Mouse (Mus musculus) Patski (cell line): Measurements from ENCODE around the gene Kcnk5. TPM values are rescaled to one million over a fixed set of nuclear protein-coding genes. Genes with fewer than 3 reads are reported as not detected.

Experiments used
- ATAC-seq: fragments of 100-300 bp; one replicate; pipeline ENCODE4 v1.8.0; 2021
- CTCF ChIA-PET: fragments of 350-600 bp; sonication (Branson Sonifier 250); formaldehyde crosslinking; loops from one replicate; lab custom pipeline; 2022; ENCODE audit warnings: inconsistent platforms; lab: Charles Lee
- POLR2A ChIA-PET: fragments of 350-600 bp; sonication (Branson Sonifier 250); formaldehyde crosslinking; loops from one replicate; lab custom pipeline; 2022; ENCODE audit warnings: antibody characterized with exemption, inconsistent platforms; lab: Charles Lee
- DNase-seq: peaks from one replicate; pipeline ENCODE4 v3.0.0-alpha.2; 2011; ENCODE audit warnings: low read depth, low spot score
- H3K27me3 ChIP-seq: fragments of 371-371 bp; one replicate; pipeline ENCODE4 v1.5.1; 2021
- CTCF ChIP-seq: fragments of 100-300 bp; IDR thresholded peaks from one replicate; pipeline ENCODE4 v1.5.1; 2021
- in situ Hi-C: fragments of 300-500 bp; cut with MboI; formaldehyde crosslinking; loops from 3 replicates; pipeline ENCODE4 v1.11.1; 2018; ENCODE audit warnings: low pct_unique_long_range_greater_than_20kb, mixed read lengths
- polyA plus RNA-seq: library from polyadenylated mRNA; unstranded; gene quantifications from one replicate; pipeline ENCODE4 v1.2.3, GENCODE M21; 2021

Kcnk5 gene
- polyA plus RNA-seq, 1 experiment from 2014 or later: 2.2 TPM

DNA sequence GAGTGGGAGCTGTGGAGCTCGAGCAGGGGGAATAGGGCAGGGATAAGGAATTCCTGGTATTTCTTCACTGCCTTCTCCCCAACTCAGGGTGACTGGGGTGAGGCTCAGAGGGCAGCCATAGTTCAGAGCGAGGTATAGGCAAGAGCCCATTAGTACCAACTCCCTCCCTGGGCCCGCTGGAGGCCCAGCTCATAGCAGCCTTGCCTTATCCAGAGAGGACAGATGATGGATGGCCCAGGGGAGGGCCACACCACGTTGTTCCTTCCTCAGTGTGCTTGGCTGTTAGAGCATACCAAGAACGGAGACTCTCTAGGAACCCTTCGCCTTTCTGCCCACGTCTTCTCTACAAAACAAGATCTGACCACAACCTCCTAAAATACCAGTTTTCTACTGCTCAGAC lies 27.4 kb downstream of the Kcnk5 start:
- in situ Hi-C loops: no loop called here

DNA sequence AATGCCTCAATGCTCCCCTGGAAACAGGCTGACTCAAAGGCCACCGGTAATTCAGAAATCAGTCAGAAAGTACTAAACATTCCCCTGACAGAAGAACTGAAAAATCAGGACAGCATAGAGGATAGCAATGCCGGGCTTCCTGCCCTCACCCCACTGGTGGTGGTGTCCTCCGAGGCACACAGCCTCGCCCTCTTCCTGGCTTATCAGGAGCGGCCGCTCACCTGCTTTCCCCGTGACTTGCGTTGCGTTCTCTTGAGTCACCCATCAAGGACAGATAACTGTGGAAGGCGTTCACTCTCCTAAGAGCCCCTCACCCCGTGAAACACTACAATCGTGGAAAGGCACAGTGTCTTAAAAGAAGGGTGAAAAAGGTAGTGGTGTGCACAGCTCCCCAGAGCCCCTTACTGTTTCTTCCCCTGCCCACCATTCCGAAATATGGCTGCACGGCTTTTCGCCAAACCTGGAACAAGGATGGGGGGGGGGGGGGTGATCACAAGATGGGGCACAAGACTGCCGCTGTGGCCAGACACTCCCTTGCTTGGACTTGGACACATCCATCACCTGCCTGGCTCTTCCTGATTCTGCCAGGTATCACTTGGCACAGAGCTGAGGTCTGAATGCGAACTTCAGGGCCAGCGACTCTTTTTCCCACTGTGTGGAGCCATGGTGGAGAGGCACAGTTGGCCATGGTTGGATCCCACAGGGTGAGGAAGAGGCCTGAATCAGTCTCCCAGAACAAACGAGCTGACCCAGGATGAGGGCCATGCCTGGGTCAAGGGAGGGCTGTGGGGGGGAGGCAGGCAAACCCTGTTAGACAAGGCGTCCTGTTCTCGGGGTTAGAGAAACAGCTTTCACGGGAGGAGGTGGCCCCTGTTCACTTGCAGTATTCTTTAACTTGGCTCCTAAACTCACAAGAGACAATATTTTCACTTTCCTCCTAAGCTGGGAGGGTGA lies 32.2 kb downstream of the Kcnk5 start:
- H3K27me3 ChIP-seq: no peaks in the 10 kb centered on the region
- no peak for TF ChIP-seq CTCF
- ChIA-PET CTCF (interaction anchor here (0.8 to 1.5 kb wide), 2 partner anchors 25 to 35 kb away, joined by 3 read pairs; no protein-coding TSS in a partner anchor), POLR2A (interaction anchor here (0.5 to 0.7 kb wide), 2 partner anchors 53 to 123 kb away, joined by 3 to 5 read pairs; no protein-coding TSS in a partner anchor)
- no peak for DNase-seq
- ATAC-seq: no peak
- in situ Hi-C loops: no loop called here

More for the DNA sequence above, 27.4 kb downstream of the Kcnk5 start:
- POLR2A ChIA-PET: interaction anchor here (0.6 kb wide), 1 partner anchor 30 kb away, joined by 3 read pairs; no protein-coding TSS in a partner anchor
- DNase-seq (no peak), ATAC-seq (no peak)
- H3K27me3 ChIP-seq: no peaks in the 10 kb centered on the region
- TF ChIP-seq CTCF: no peak
- CTCF ChIA-PET: interaction anchor here (1.0 kb wide), 1 partner anchor 23 kb away, joined by 3 read pairs; no protein-coding TSS in a partner anchor

DNA sequence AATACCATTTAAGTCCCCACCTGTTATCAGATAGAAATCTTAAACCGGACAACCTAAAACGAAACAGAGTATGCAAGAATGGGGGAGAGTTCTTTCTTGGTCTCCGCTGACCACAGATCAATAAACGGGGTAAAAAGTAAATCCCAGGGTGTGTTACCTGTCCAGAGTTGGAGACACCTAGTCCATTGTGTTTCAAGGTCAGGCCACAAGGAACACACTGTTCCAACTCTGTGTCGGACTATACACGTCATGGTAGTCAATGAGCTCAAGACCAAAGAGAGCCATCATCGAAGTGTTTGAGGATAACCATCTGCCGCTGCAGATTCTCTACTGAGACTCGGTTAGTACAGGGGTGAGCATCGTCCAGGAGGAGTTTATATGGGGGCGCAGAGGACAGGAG lies 33.1 kb downstream of the Kcnk5 start:
- DNase-seq: no peak
- no peaks in the 10 kb centered on the region for H3K27me3 ChIP-seq
- in situ Hi-C loops: no loop called here
- no peak for TF ChIP-seq CTCF
- ChIA-PET POLR2A (interaction anchor here (1.5 kb wide), 1 partner anchor 16 kb away, joined by 3 read pairs; no protein-coding TSS in a partner anchor), CTCF (interaction anchor here (0.9 to 1.2 kb wide), 3 partner anchors 8 to 35 kb away, joined by 3 read pairs; no protein-coding TSS in a partner anchor)
- no peak for ATAC-seq

DNA sequence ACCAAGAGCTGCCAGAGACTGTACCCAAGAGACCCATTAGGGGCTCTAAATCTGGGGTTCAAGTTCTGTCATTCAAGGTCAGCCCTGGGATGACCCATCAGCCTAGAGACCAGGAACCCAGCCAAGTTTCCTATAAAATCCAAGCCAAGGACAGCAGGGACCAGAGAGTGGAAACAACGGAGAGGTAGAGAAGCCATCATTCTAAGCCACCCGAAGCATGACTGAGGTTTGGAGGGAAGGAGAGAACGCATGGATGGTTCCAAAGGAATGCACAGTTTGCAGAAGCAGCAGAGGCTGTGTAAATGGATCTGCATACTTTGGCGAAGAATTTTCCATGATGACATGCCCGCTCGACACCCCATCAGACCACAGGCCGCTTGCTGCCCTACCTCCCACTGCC lies 33.8 kb downstream of the Kcnk5 start:
- no peaks in the 10 kb centered on the region for H3K27me3 ChIP-seq
- ATAC-seq (peak; percentile 90), DNase-seq (peak; percentile 93)
- in situ Hi-C loops: no loop called here
- ChIA-PET CTCF (interaction anchor here (0.9 to 1.3 kb wide), 4 partner anchors 9 to 34 kb away, joined by 3 read pairs; no protein-coding TSS in a partner anchor), POLR2A (interaction anchor here (0.8 to 1.5 kb wide), 2 partner anchors 9 to 17 kb away, joined by 3 read pairs; partner anchors contain the start of gene Saysd1)
- TF ChIP-seq CTCF: no peak

DNA sequence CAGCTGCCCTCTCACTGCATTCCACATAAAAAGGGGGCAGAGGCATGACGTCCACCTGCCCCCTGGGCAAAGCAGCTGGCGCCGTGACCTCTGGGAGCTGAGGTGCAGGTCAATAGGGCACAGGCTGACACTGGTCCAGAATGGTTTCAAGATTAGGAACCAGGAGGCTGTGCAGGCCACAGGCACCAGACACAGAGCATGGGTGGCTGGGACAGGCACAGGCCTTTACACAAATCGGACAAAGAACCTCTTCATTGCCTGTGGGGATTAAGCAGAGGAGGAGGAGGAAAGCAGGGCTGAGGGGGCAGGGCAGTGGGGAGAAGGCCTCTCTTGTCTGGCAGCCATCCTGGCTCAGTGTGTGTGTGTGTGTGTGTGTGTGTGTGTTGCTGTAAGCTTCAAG lies 37.5 kb downstream of the Kcnk5 start:
- POLR2A ChIA-PET: no interaction called here
- no peak for ATAC-seq
- no peak for TF ChIP-seq CTCF
- H3K27me3 ChIP-seq: no peaks in the 10 kb centered on the region
- CTCF ChIA-PET: interaction anchor here (1.1 to 2.7 kb wide), 2 partner anchors 11 to 15 kb away, joined by 3 to 8 read pairs; no protein-coding TSS in a partner anchor
- in situ Hi-C loops: no loop called here
- DNase-seq: no peak

DNA sequence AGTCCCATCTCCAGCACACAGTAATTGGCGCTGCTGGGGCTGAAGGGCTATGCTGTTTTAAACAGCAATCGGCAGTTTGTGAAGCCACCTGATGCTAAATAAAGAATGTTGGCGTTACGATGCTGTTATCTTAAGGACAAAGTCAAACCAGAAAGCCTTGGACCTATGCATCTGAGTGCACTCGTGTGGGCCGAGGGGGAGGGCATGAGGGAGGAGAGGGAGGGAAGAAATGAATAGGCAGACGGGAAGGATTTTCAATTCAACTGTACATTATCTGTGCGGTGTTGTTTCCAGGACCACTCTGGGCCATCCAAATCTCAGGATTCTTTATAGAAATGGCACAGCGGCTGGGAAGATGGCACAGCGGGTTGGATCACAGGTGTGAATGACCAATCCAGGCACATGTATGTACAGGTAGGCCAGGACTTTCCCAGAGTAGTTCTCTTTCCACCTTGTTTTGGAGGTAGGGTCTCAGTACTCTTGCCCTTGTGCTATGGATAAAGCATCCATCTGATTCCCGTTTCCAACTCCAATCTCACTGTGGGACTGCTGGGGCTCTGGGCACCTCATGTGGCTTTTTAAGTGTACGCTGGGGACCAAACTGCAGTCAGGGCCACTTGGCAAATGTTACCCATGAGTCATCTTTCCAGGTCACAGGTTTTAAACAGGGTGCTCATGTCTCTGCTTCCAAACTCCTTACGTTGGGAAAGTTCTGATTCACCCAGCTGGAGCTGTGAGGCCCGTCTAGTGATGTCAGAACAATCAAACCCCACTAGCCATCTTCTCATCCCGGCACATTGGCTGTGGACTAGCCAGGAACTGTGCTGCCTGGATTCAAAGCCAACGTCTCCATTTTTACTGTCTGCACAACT lies 42.9 kb downstream of the Kcnk5 start, which contains the start of gene Saysd1:
Gene Saysd1, minus strand, starts transcription at position 51 of the 872 bp plus-strand sequence.
- TF ChIP-seq CTCF: no peak
- CTCF ChIA-PET: interaction anchor here (1.4 kb wide), 1 partner anchor 10 kb away, joined by 3 read pairs; no protein-coding TSS in a partner anchor
- no peaks in the 10 kb centered on the region for H3K27me3 ChIP-seq
- in situ Hi-C loops: no loop called here
- POLR2A ChIA-PET: interaction anchor here (1.0 to 1.3 kb wide), 2 partner anchors 9 to 21 kb away, joined by 3 read pairs; no protein-coding TSS in a partner anchor
- DNase-seq (no peak), ATAC-seq (no peak)

DNA sequence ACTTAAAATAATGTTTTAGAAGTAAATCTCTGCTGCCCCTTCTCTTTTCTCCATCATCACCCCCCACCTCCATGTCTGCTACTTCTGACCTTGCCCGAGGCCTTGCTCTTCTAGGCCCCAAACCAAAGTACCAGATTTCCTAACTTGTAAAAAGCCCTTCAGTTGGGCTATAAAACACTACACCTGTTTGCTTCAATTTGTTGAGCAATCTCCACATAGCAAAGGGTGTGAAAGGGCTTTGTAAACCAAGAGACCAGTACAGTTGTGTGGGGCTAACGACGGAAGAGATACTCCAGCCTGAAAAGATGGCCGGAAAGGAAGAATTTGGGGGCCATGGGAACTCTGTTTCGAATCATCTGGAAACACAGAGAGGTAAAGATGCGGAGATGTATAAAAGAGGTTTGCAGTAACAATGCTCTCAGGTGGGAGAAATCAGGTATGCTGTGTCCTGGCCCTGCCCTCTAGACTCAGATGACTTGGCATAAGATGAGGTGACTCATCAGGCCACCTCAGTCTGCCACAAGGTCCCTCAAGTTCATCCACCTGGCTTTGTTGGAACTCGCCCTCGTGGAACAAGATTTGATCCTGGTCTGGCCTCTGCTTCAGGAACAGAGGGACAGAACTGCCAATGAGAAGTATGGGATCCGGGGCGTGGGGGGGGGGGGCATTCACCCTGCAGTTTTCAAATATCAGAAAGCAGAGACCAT lies 46.5 kb downstream of the Kcnk5 start:
- no peak for ATAC-seq

DNA sequence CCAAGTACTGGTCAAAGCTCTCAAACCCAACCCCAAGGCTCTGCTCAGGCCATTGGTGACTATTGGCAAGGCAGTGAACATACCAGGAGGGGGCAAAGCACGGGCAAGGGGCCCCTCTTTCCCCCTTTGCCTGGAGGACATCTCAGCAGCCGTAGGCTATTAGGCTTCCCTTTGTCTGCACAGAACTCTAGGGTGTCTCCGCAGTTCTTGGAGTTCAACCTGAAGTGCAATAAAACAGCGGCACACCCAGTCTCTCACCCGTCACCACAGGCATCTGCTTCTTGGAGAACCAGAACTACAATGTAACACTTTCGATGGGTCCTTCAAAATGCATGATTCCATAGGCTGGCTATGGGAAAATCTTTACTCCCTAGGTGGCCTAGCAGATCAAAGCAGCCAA lies 53.4 kb downstream of the Kcnk5 start:
- no peak for ATAC-seq
- no peak for DNase-seq
- in situ Hi-C loops: no loop called here
- no peaks in the 10 kb centered on the region for H3K27me3 ChIP-seq
- ChIA-PET CTCF (interaction anchor here (2.0 to 2.4 kb wide), 2 partner anchors 14 to 15 kb away, joined by 6 to 8 read pairs; no protein-coding TSS in a partner anchor), POLR2A (no interaction called here)
- TF ChIP-seq CTCF: no peak

More for the DNA sequence above, 46.5 kb downstream of the Kcnk5 start:
- no peak for TF ChIP-seq CTCF
- ChIA-PET POLR2A (no interaction called here), CTCF (no interaction called here)
- H3K27me3 ChIP-seq: no peaks in the 10 kb centered on the region
- in situ Hi-C loops: no loop called here
- no peak for DNase-seq

DNA sequence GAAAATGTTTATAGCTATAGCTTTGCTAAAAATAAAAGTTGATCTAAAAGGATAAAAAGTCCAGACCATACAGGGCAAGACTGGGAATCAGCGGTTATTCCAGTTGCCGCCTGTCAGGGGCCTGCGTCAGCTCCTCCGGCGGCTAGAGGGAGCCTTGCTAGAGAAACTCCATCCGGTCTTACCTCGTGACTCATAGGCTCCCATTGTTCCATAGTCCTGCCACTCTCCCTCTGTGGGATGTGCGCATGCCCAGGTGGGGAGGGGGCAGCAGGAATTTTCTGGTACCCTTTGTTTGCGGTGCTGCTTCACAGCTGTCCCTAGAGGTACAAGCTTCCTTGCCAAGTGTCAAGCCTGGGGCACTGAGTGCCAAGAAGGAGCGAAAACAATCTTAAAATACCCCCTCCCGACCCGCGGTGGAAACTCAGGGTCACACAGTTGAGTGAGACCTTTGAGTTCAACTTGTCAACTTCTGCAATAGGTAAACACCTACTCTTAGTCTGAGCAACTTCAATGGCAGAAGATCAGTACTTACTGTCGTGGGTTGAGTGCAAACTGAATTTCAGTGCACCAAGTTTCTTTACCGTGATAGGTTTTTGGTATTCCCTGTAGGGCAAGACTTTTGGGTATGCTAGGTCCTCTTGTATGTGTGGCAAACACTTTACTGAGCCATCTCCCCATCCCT lies 54.1 kb downstream of the Kcnk5 start:
- DNase-seq: no peak
- in situ Hi-C loops: no loop called here
- no peaks in the 10 kb centered on the region for H3K27me3 ChIP-seq
- no peak for ATAC-seq
- POLR2A ChIA-PET: no interaction called here
- CTCF ChIA-PET: interaction anchor here (2.0 kb wide), 1 partner anchor 13 kb away, joined by 6 read pairs; no protein-coding TSS in a partner anchor
- TF ChIP-seq CTCF: no peak
